Mouse (Mus musculus) induced T-regulatory cell, adult 2 months (primary cell): ENCODE measurements at regions not wholly inside any gene's neighbourhood (a gene's known extent, or its start where the extent isn't known, plus 50 kb on each side); places are given as distances from the start of the nearest gene placed in this dataset.

ENCODE experiments used
- DNase-seq: peaks from one replicate; pipeline ENCODE4 v3.0.0-alpha.2; 2012; ENCODE audit warnings: low read depth

DNA sequence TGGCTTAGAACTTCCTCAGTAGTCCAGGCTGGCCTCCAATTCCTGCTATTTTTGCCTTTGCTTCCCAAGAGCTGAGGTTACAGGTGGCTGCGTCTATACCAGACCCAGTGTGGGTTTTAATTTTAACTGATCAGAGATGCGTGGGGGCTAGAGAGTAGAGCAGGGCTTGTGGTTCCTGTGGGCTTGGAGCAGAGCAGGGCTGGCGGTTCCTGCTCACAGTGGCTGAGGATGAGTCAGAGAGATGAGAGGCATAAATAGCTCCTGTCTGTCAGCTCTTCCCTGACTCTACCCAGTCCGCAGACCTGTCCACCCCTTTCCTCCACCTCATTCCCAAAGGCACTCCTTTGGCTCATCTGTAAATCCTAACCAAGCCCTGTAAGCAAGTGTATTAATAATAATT, 304.8 kb downstream of the Abcc12 start:
- DNase-seq: no peak

DNA sequence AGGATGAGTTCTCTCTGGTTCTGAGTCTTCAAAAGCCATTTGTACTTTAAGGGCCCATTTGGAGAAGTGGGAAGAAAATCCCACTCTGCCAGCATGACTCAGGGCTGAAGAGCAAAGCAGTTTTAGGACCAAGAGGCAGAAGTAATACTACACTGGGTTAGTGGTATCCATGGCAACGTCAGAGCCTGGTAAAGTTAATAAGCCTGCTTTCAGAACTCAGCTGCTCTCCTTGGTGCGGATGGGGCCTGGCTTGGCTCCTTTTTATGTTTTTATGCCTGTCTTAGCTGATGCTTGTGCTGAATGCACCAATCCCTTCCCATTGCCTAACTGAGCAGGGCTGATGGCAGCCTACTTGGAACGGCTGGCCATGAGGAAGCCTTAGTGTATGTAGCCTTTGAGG, 306.7 kb downstream of the Abcc12 start:
- DNase-seq: no peak

GRCm38 (mm10) chr8:86272626-86273025, 307.9 kb downstream of the Abcc12 start:
- no peak for DNase-seq

DNA sequence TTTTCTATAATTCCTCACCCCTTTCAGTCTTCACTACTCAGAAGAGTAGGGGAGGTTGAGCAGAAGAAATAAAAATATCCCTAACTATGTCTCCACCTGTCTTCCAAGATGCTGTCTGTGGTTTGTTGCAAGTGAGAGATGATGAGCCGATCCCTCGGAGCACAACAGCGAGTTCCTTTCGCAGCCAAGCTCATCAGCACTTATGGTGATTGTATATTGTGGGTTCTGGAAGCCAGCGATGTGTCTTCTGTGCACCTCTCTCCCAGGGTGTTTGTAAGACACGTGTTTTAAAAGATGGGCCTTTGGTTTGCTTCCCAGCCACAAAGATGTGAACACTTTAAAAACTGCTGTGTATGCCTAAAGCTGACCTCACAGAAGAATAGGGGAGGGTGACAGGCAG, 309.0 kb downstream of the Abcc12 start:
- DNase-seq: no peak

DNA sequence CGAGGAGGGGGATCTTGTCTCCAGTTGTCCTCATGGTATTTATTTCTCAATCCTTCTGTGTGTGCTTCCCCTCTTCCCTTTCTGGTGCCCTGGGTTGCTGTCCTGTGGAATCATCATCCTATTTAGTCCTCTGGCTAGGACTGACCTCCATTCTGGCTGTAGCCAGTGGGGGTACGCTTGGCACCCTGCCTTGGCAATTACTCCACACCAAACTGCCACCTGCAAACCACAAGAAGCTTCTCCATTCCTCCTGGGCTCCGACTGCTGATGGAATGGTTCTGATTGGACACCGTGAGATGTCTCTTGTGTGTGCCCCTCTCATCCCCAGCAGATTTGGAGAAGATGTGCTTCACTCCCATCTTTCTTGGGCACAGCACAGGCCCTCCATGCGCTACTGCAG, 322.5 kb downstream of the Abcc12 start:
- DNase-seq: no peak

- no peak for DNase-seq
These were observed 325.1 kb downstream of the Abcc12 start for GRCm38 (mm10) chr8:86255431-86255830.

DNA sequence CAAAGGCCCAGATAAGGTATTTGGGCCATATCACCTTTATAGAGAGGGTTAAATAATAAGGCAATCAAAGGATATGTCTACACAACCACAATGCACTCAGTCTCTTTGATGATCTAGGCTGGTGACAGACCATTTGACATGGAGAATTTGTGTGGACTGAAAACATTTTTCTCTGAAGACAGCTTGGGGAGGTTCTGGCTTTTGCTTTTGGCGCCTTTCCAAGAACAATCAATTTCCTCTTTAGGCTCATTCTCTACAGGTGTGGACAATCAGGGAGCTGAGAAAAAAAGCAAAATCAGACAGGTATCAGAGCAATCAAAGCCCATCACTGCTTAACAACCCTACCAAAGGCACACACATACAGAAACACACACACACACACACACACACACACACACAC, 325.8 kb downstream of the Abcc12 start:
- no peak for DNase-seq

GRCm38 (mm10) chr8:86252696-86253355, 327.7 kb downstream of the Abcc12 start:
- no peak for DNase-seq

GRCm38 (mm10) chr8:86234696-86235095, 345.8 kb downstream of the Abcc12 start:
- DNase-seq: no peak

GRCm38 (mm10) chr8:86231994-86232393, 348.5 kb downstream of the Abcc12 start:
- DNase-seq: peak; percentile 1

DNA sequence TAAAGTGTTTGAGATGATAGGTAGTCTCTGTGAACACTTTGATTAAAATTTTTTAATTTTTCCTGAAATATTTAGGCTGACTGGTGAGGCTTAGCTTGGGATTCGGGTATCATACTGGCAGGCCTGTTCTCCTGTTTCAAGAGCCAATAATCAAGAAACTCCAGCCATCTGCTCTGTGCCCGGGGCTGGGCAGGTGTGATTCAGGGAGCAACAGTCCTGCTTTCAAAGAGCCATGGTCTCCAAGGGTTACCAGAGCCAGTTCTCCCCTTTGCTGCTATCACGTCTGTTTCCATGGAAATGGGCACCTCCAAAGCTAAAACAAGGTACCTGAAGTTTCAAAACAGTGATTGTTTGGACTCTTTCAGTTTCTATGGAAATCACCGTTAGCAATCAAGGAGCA, 355.6 kb downstream of the Abcc12 start:
- no peak for DNase-seq

GRCm38 (mm10) chr8:86222715-86223114, 357.8 kb downstream of the Abcc12 start:
- DNase-seq: no peak

- no peak for DNase-seq
These were observed 358.3 kb downstream of the Abcc12 start for GRCm38 (mm10) chr8:86222228-86222627.

GRCm38 (mm10) chr8:86214399-86214798, 366.1 kb downstream of the Abcc12 start:
- no peak for DNase-seq

GRCm38 (mm10) chr8:86212461-86212860, 368.0 kb downstream of the Abcc12 start:
- no peak for DNase-seq

DNA sequence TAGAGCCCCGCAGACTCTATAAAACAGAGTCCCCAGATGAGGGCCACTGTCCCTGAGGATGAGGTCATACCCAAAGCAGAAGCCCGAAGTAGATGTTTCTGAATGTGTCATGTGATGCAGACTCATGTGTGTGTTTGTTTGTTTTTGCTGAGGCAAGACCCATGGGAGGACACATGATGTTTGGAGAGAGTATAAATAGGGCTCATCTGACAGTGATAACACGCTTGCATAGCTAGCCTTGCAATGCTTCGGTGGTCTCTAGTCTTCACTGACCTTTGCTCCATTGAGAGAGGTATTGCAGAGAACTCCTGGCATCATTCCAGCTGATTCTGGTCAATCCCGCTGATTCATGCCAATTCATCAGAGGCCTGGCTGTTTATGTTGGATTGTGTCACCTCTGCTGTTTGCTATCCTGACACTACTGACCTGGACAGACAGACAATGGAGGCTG, 368.1 kb downstream of the Phkb start:
- no peak for DNase-seq

DNA sequence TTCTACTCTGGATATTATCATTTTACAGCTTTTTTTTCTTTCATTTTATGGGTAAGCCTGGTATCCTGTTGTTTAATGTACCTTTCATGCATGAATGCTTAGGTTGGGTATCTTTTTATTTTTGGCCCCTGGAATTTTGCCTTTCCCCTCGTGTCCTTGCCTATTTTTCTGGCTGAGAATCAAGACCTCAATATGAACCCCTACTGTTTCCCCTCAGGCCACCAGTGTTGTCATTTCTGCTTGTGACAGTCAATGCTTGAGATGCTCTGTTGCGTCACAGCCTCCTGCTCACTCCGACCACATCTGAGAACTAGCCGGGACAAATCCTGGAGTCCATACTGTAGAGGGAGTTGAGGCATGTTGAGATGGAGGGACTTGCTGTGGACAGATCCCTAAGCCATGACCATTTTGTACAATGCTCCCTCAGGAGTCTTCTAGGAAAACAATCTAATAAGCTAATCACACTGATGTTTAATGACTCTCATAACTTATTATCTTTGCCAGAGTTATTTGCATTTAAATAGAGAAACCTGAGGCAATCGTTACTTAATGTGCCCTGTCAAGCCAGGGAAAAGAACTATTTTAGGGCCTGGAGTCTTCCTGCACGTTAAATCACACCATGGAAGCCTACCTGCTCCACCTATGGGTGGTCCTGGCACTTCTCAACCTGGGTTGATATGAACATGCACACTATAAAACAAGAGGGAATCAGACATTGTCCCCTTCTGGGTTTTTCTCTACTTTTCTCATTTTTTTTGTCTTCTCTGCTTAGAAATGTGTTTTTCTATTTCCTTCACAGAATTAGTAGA, 363.9 kb downstream of the Phkb start:
- DNase-seq: no peak

- no peak for DNase-seq
These were observed 362.3 kb downstream of the Phkb start for GRCm38 (mm10) chr8:86203107-86203506.

DNA sequence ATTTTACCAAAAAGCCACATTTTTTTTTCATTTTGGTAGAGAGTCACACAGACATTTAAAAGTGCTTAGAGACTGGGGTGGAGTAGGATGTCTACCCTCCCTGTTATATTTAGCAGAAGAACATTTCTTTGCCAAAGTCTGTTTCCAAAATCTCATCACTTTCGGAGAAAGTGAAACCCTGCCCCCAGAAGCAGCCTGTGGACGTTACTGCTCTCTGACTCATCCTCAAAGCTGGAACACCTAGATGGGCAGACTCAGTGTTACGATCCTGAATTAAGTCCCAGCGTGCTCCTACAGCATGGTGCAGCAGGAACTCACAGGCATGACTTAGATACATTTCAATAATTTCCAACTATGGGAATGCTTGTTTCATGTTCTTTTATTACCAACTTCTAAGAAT, 361.1 kb downstream of the Phkb start:
- no peak for DNase-seq

- no peak for DNase-seq
These were observed 351.5 kb downstream of the Phkb start for GRCm38 (mm10) chr8:86192262-86192661.

DNA sequence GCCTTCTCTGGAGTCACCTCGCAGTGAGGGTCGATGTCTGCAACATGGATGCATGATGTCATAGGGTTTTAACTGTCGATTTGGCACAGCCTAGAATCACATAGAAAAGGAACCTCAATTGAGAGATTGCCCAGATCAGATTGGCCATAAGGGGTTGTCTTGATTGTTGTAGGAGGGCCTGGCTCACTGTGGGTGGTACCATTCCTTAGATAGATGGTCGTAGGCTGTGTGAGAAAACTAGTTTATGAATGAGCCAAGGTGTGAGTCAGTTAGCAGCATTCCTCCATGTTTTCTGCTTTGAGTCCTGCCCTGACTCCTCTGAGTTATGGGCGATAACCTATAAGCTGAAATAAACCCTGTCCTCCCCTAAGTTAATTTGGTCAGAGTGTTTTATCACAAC, 343.9 kb downstream of the Phkb start:
- no peak for DNase-seq

GRCm38 (mm10) chr8:86180793-86181192, 340.0 kb downstream of the Phkb start:
- DNase-seq: no peak

DNA sequence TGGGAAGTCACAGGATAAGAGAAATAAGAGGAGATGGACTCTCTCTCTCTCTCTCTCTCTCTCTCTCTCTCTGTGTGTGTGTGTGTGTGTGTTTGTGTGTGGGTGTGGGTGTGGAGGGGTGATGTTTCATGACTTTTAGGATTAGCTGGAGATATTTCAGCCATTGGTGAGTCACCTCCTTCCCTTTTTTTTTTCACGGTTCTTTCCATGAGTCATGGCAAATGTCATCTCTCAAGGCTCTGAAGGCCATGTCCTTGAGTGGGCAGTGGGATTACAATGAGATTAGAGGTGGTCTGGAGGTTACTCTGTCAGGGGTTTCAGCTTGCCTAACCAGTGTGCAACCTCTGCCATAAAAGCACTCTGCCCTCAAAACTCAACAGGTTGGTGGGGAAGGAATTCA, 329.3 kb downstream of the Phkb start:
- DNase-seq: no peak

GRCm38 (mm10) chr8:86164818-86165217, 324.1 kb downstream of the Phkb start:
- DNase-seq: no peak
